Mouse (Mus musculus): ENCODE results near the gene Cend1. TPM values are rescaled to one million over a fixed set of nuclear protein-coding genes. Genes with fewer than 3 reads are reported as not detected.
"Not testable (repeated sequence)": the region's sequence is repeated elsewhere in the genome, so short reads cannot be mapped to it uniquely, and the experiment has no call there.

Cend1 gene
- polyA plus RNA-seq, 1 experiment from 2014 or later = 111 TPM

- no peak for ATAC-seq (replicated peaks)
- H3K36me3 ChIP-seq (replicated peaks) = peaks cover 10% of the 10 kb centered on the region; the same call in 1 of the 2 replicates
- no peak overlapping the region for H3K27ac ChIP-seq
- no peaks in the 10 kb centered on the region for H3K9me3 ChIP-seq
- 77% methylated on average over 2 of the region's 2 CpGs for WGBS
- H3K4me1 ChIP-seq = peaks cover 20% of the 10 kb centered on the region
- H3K9ac ChIP-seq = no peak overlapping the region
- no peak overlapping the region for H3K4me3 ChIP-seq
- H3K27me3 ChIP-seq (replicated peaks) = no peaks in the 10 kb centered on the region
- H3K4me2 ChIP-seq = no peak overlapping the region
Observed at GRCm38 (mm10) chr7:141453636-141454035, 24.3 kb upstream of the Cend1 start.

GRCm38 (mm10) chr7:141451928-141452327 lies 22.6 kb upstream of the Cend1 start:
- Histone ChIP-seq H3K27me3 (replicated peaks) (no peaks in the 10 kb centered on the region), H3K36me3 (replicated peaks) (peaks cover 10% of the 10 kb centered on the region; the same call in 1 of the 2 replicates), H3K9ac (no peak overlapping the region), H3K4me3 (no peak overlapping the region), H3K27ac (no peak overlapping the region), H3K4me1 (peaks cover 28% of the 10 kb centered on the region), H3K4me2 (no peak overlapping the region), H3K9me3 (no peaks in the 10 kb centered on the region)
- no peak for ATAC-seq (replicated peaks)

- H3K36me3 ChIP-seq (replicated peaks) = peaks cover 10% of the 10 kb centered on the region; the same call in 1 of the 2 replicates
- ATAC-seq (replicated peaks) = peak; percentile 94
- peak within 1 kb of the TSS; percentile 95 for H3K27ac ChIP-seq
- H3K9me3 ChIP-seq = no peaks in the 10 kb centered on the region
- peak within 1 kb of the TSS; percentile 69 for H3K4me3 ChIP-seq
- WGBS = under 1% methylated on average over 63 of the region's 63 CpGs
- peaks cover 31% of the 10 kb centered on the region for H3K4me1 ChIP-seq
- peak within 1 kb of the TSS; percentile 62 for H3K4me2 ChIP-seq
- H3K27me3 ChIP-seq (replicated peaks) = no peaks in the 10 kb centered on the region
- H3K9ac ChIP-seq = peak within 1 kb of the TSS; percentile 81
Observed at GRCm38 (mm10) chr7:141447110-141447991, 18.1 kb upstream of the Cend1 start, which contains the start of gene Rplp2. TSS of gene Rplp2 (plus strand) at chr7:141447370.

- not testable (repeated sequence) for ATAC-seq (replicated peaks); H3K36me3 ChIP-seq (replicated peaks); H3K9ac ChIP-seq; H3K4me3 ChIP-seq; H3K27me3 ChIP-seq (replicated peaks); H3K9me3 ChIP-seq; H3K27ac ChIP-seq
- Histone ChIP-seq H3K4me2 (peak overlapping the region; percentile 62), H3K4me1 (peaks cover 31% of the 10 kb centered on the region)
- WGBS = 87% methylated on average over 3 of the region's 3 CpGs
Observed at GRCm38 (mm10) chr7:141446374-141446773, 17.1 kb upstream of the Cend1 start.

GRCm38 (mm10) chr7:141443828-141444237 lies 14.5 kb upstream of the Cend1 start, which contains the start of gene Pidd1:
TSS of gene Pidd1 (minus strand) at chr7:141444025.
- peak within 1 kb of the TSS; percentile 50 for H3K4me2 ChIP-seq
- no peaks in the 10 kb centered on the region for H3K36me3 ChIP-seq (replicated peaks)
- H3K27ac ChIP-seq = no peak within 1 kb of the TSS
- peak within 1 kb of the TSS; percentile 27 for H3K4me3 ChIP-seq
- H3K9ac ChIP-seq = peak within 1 kb of the TSS; percentile 29
- ATAC-seq (replicated peaks) = no peak
- H3K4me1 ChIP-seq = peaks cover 29% of the 10 kb centered on the region
- no peaks in the 10 kb centered on the region for H3K27me3 ChIP-seq (replicated peaks)
- H3K9me3 ChIP-seq = no peaks in the 10 kb centered on the region
- under 1% methylated on average over 25 of the region's 25 CpGs for WGBS

DNA sequence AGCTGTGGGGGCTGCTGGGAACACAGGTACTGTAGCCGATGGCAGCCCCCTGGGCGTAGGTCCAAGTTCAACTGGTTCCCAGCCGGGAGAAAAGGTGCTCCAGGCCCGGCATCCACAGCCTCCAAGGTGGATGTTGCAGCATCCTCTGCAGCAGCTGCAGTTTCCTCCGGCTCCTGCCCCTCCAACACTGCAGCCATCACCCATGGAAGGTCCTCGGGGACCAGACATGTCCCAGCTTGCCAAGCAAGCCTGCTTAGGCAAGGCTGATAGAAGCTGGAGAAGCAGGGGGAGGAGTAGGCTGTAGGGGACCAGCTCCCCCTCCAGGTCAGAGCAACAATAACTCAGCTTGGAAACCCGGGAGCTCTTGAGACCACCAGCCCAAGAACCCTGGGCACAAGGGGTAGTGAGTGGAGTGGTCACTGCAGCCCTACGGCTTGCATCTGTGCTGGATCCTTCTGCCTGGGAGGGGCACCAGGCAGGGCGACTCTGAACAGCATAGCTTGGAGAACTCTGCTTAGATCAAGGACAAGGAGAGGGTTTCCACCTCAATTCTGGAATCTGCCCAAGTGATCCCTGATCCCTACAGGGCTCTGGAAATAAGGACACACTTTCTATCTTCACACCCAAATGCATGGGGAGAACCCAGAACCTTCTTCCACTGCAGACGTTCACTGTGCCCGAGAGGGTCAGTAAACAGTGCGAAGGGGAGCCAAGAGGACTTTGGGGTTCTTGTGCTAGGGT lies 14.0 kb upstream of the Cend1 start:
- H3K4me3 ChIP-seq = peak overlapping the region; percentile 27
- no peaks in the 10 kb centered on the region for H3K9me3 ChIP-seq
- no peak overlapping the region for H3K27ac ChIP-seq
- H3K9ac ChIP-seq = peak overlapping the region; percentile 29
- ATAC-seq (replicated peaks) = no peak
- H3K27me3 ChIP-seq (replicated peaks) = no peaks in the 10 kb centered on the region
- WGBS = 22% methylated on average over 12 of the region's 12 CpGs
- H3K4me1 ChIP-seq = peaks cover 24% of the 10 kb centered on the region
- H3K4me2 ChIP-seq = peak overlapping the region; percentile 50
- no peaks in the 10 kb centered on the region for H3K36me3 ChIP-seq (replicated peaks)

DNA sequence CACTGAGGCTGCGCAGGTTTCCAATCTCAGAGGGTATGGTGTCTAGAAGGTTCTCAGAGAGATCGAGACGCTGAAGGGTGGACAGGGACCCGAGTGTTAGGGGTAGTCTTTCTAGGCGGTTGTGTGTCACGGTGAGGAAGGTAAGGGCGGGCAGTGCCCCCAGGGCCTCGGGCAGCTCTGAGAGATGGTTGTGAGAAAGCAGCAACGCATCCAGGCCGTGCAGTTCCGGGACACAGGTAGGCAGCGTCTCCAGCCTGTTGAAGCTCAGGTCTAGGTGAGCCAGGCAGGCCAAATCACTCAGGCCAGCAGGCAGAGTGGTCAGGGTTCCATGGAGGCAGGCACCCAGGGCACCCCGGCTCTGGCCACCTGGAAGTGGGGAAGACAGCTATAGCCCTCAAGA lies 12.9 kb upstream of the Cend1 start:
- Histone ChIP-seq H3K9ac (no peak overlapping the region), H3K4me3 (no peak overlapping the region), H3K4me1 (peaks cover 29% of the 10 kb centered on the region), H3K9me3 (no peaks in the 10 kb centered on the region), H3K27me3 (replicated peaks) (no peaks in the 10 kb centered on the region), H3K36me3 (replicated peaks) (no peaks in the 10 kb centered on the region), H3K4me2 (0 out of 2 replicates have a peak overlapping the region, but pooled peaks have one; percentile 50), H3K27ac (no peak overlapping the region)
- WGBS = 93% methylated on average over 13 of the region's 13 CpGs
- ATAC-seq (replicated peaks) = no peak

GRCm38 (mm10) chr7:141441460-141441859 lies 12.2 kb upstream of the Cend1 start:
- H3K4me2 ChIP-seq = no peak overlapping the region
- H3K4me3 ChIP-seq = no peak overlapping the region
- no peaks in the 10 kb centered on the region for H3K27me3 ChIP-seq (replicated peaks)
- H3K27ac ChIP-seq = no peak overlapping the region
- ATAC-seq (replicated peaks) = no peak
- no peak overlapping the region for H3K9ac ChIP-seq
- no peaks in the 10 kb centered on the region for H3K9me3 ChIP-seq
- no peaks in the 10 kb centered on the region for H3K36me3 ChIP-seq (replicated peaks)
- 96% methylated on average over 9 of the region's 9 CpGs for WGBS
- H3K4me1 ChIP-seq = peaks cover 29% of the 10 kb centered on the region

DNA sequence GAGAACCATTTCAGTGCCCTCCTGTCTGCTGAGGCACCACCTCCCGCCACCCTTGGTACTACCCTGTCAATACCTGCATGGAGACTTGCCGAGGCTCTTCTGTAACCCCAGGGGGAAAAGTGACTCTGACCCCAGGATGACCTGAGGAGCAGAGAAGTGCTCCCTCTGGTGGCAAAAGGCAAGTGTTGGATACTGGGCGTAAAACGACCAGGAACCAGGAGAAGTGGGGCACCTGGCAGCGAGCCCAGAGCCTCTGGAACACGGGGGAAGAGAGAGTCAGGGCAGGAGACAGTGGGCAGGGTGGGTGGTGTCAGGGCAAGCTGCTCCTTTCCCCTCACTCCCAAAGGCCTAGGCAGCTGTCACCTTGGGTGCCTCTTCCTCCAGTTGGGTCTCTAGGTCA lies 11.3 kb upstream of the Cend1 start:
- ATAC-seq (replicated peaks) = no peak
- Histone ChIP-seq H3K9ac (no peak overlapping the region), H3K4me3 (no peak overlapping the region), H3K27ac (no peak overlapping the region), H3K9me3 (no peaks in the 10 kb centered on the region), H3K4me2 (no peak overlapping the region), H3K4me1 (peaks cover 37% of the 10 kb centered on the region), H3K36me3 (replicated peaks) (no peaks in the 10 kb centered on the region), H3K27me3 (replicated peaks) (no peaks in the 10 kb centered on the region)
- 29% methylated on average over 6 of the region's 6 CpGs for WGBS

DNA sequence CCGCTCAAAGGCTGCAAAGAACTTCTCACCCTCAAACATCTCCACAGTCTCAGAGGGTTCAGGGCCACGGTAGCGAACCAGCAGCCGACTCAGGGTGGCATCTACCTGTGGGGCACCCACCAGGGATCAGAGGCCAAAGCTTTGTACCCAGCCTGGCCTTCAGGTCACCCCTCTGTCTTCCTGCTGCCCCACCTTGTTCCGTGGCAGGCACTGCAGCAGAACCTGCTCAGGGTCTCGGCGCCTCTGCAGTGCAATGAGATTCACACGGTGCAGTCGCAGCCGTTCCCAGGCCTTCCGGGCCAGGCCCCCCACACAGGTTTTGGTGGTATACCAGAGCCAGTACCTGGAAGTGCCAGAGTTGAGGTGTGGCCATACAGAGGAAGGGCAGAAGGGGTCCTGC lies 10.5 kb upstream of the Cend1 start:
- H3K36me3 ChIP-seq (replicated peaks) = no peaks in the 10 kb centered on the region
- no peak overlapping the region for H3K27ac ChIP-seq
- H3K9me3 ChIP-seq = no peaks in the 10 kb centered on the region
- WGBS = 96% methylated on average over 11 of the region's 11 CpGs
- H3K27me3 ChIP-seq (replicated peaks) = no peaks in the 10 kb centered on the region
- no peak overlapping the region for H3K9ac ChIP-seq
- ATAC-seq (replicated peaks) = no peak
- no peak overlapping the region for H3K4me3 ChIP-seq
- H3K4me2 ChIP-seq = no peak overlapping the region
- peaks cover 45% of the 10 kb centered on the region for H3K4me1 ChIP-seq

DNA sequence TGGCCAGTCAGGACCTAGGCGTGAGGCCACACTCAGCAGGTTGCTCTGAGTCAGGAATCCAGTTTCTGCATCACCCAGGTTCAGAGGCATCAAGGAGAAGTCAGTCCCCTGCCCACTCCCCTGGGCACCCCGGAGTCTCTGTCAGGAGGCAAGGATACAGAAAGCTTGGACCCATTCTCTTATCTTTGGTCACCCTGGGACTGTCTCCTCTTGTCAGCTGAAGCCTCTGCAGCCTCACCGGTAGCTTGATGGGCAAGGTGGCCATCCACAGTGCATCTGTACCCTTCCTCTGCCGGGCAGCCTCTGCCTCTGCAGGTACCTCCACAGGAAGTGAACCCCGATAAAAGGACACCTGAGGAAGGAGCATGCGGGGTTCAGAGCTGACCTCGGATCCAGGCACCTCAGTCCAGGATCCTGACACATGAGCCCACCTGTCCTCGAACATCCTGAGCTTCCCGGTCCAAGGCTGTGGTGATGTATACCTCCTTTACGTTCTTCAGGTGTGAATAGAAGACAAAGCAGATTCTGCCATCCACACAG lies 9.9 kb upstream of the Cend1 start:
- Histone ChIP-seq H3K9ac (no peak overlapping the region), H3K27me3 (replicated peaks) (no peaks in the 10 kb centered on the region), H3K36me3 (replicated peaks) (no peaks in the 10 kb centered on the region), H3K27ac (no peak overlapping the region), H3K4me1 (peaks cover 50% of the 10 kb centered on the region), H3K4me3 (no peak overlapping the region), H3K9me3 (no peaks in the 10 kb centered on the region), H3K4me2 (no peak overlapping the region)
- WGBS = 95% methylated on average over 10 of the region's 10 CpGs
- ATAC-seq (replicated peaks) = no peak
